Mouse (Mus musculus): Measurements from ENCODE around the gene Crisp2. TPM values are rescaled to one million over a fixed set of nuclear protein-coding genes. Genes with fewer than 3 reads are reported as not detected.

The Crisp2 gene
- total and polyA plus RNA-seq, 2 experiments from 2014 or later: not detected

- ATAC-seq (ENCODE audit: low FRiP score): no peak
- H3K4me2 ChIP-seq (ENCODE audit: low read depth, low read length, poor library complexity, severe bottlenecking): no peak overlapping the region
- no peak for DNase-seq (ENCODE audit: low spot score)
- H3K27ac ChIP-seq (ENCODE audit: low read depth, low read length): no peak overlapping the region
- no peaks in the 10 kb centered on the region for H3K27me3 ChIP-seq (ENCODE audit: insufficient read depth, low read length)
- no peak overlapping the region for H3K4me3 ChIP-seq (ENCODE audit: low read depth, low read length)
- no peaks in the 10 kb centered on the region for H3K36me3 ChIP-seq (ENCODE audit: insufficient read depth, low read length)
- no peak overlapping the region for H3K9ac ChIP-seq (replicated peaks; ENCODE audit: low read length, poor library complexity, severe bottlenecking)
- 62% methylated on average over 3 of the region's 3 CpGs for WGBS
- no peaks in the 10 kb centered on the region for H3K4me1 ChIP-seq (ENCODE audit: insufficient read depth, low read length)
- H3K9me3 ChIP-seq (ENCODE audit: low read length): no peaks in the 10 kb centered on the region
- no peak for TF ChIP-seq CTCF (IDR thresholded peaks at IDR 0.05)
Observed at GRCm38 (mm10) chr17:40806550-40806949, 253 bp downstream of the Crisp2 start.

- no peak overlapping the region for H3K4me2 ChIP-seq (ENCODE audit: low read depth, low read length, poor library complexity, severe bottlenecking)
- no peak for ATAC-seq (ENCODE audit: low FRiP score)
- no peaks in the 10 kb centered on the region for H3K27me3 ChIP-seq (ENCODE audit: insufficient read depth, low read length)
- 77% methylated on average over 3 of the region's 3 CpGs for WGBS
- H3K4me1 ChIP-seq (ENCODE audit: insufficient read depth, low read length): no peaks in the 10 kb centered on the region
- no peak for DNase-seq (ENCODE audit: low spot score)
- no peak overlapping the region for H3K9ac ChIP-seq (replicated peaks; ENCODE audit: low read length, poor library complexity, severe bottlenecking)
- H3K36me3 ChIP-seq (ENCODE audit: insufficient read depth, low read length): no peaks in the 10 kb centered on the region
- no peak for TF ChIP-seq CTCF (IDR thresholded peaks at IDR 0.05)
- no peak overlapping the region for H3K27ac ChIP-seq (ENCODE audit: low read depth, low read length)
- H3K9me3 ChIP-seq (ENCODE audit: low read length): no peaks in the 10 kb centered on the region
- no peak overlapping the region for H3K4me3 ChIP-seq (ENCODE audit: low read depth, low read length)
Observed at GRCm38 (mm10) chr17:40802707-40803340, 4.0 kb downstream of the Crisp2 start.

GRCm38 (mm10) chr17:40793921-40794854 is 12.6 kb downstream of the Crisp2 start:
- Histone ChIP-seq H3K27ac (ENCODE audit: low read depth, low read length) (no peak overlapping the region), H3K9ac (replicated peaks; ENCODE audit: low read length, poor library complexity, severe bottlenecking) (no peak overlapping the region), H3K4me3 (ENCODE audit: low read depth, low read length) (no peak overlapping the region), H3K4me2 (ENCODE audit: low read depth, low read length, poor library complexity, severe bottlenecking) (no peak overlapping the region), H3K27me3 (ENCODE audit: insufficient read depth, low read length) (no peaks in the 10 kb centered on the region), H3K36me3 (ENCODE audit: insufficient read depth, low read length) (no peaks in the 10 kb centered on the region), H3K9me3 (ENCODE audit: low read length) (no peaks in the 10 kb centered on the region), H3K4me1 (ENCODE audit: insufficient read depth, low read length) (no peaks in the 10 kb centered on the region)
- DNase-seq (ENCODE audit: low spot score): no peak
- no peak for ATAC-seq (ENCODE audit: low FRiP score)
- TF ChIP-seq CTCF (IDR thresholded peaks at IDR 0.05): peak; percentile 15; the same call in 1 of the 2 replicates
- WGBS: 63% methylated on average over 20 of the region's 20 CpGs

- no peaks in the 10 kb centered on the region for H3K9me3 ChIP-seq (ENCODE audit: low read length)
- no peak for DNase-seq (ENCODE audit: low spot score)
- TF ChIP-seq CTCF (IDR thresholded peaks at IDR 0.05): no peak
Observed at GRCm38 (mm10) chr17:40789877-40790276, 16.9 kb downstream of the Crisp2 start.

GRCm38 (mm10) chr17:40767120-40767519 is 39.7 kb downstream of the Crisp2 start:
- no peak for TF ChIP-seq CTCF (IDR thresholded peaks at IDR 0.05)
- WGBS: 66% methylated on average over 1 of the region's 1 CpGs

More at GRCm38 (mm10) chr17:40789877-40790276, 16.9 kb downstream of the Crisp2 start:
- no peak overlapping the region for H3K27ac ChIP-seq (ENCODE audit: low read depth, low read length)
- H3K4me2 ChIP-seq (ENCODE audit: low read depth, low read length, poor library complexity, severe bottlenecking): no peak overlapping the region
- H3K4me1 ChIP-seq (ENCODE audit: insufficient read depth, low read length): no peaks in the 10 kb centered on the region
- no peak overlapping the region for H3K4me3 ChIP-seq (ENCODE audit: low read depth, low read length)
- no peaks in the 10 kb centered on the region for H3K36me3 ChIP-seq (ENCODE audit: insufficient read depth, low read length)
- H3K27me3 ChIP-seq (ENCODE audit: insufficient read depth, low read length): no peaks in the 10 kb centered on the region
- H3K9ac ChIP-seq (replicated peaks; ENCODE audit: low read length, poor library complexity, severe bottlenecking): no peak overlapping the region
- no peak for ATAC-seq (ENCODE audit: low FRiP score)

GRCm38 (mm10) chr17:40763662-40764061 is 43.1 kb downstream of the Crisp2 start:
- Histone ChIP-seq H3K4me3 (ENCODE audit: low read depth, low read length) (no peak overlapping the region), H3K27me3 (ENCODE audit: insufficient read depth, low read length) (no peaks in the 10 kb centered on the region), H3K36me3 (ENCODE audit: insufficient read depth, low read length) (no peaks in the 10 kb centered on the region), H3K4me2 (ENCODE audit: low read depth, low read length, poor library complexity, severe bottlenecking) (no peak overlapping the region), H3K9me3 (ENCODE audit: low read length) (no peaks in the 10 kb centered on the region), H3K9ac (replicated peaks; ENCODE audit: low read length, poor library complexity, severe bottlenecking) (no peak overlapping the region), H3K4me1 (ENCODE audit: insufficient read depth, low read length) (no peaks in the 10 kb centered on the region), H3K27ac (ENCODE audit: low read depth, low read length) (no peak overlapping the region)
- 81% methylated on average over 4 of the region's 4 CpGs for WGBS
- DNase-seq (ENCODE audit: low spot score): no peak
- TF ChIP-seq CTCF (IDR thresholded peaks at IDR 0.05): no peak
- ATAC-seq (ENCODE audit: low FRiP score): no peak

More at GRCm38 (mm10) chr17:40767120-40767519, 39.7 kb downstream of the Crisp2 start:
- Histone ChIP-seq H3K27ac (ENCODE audit: low read depth, low read length) (no peak overlapping the region), H3K4me1 (ENCODE audit: insufficient read depth, low read length) (no peaks in the 10 kb centered on the region), H3K9me3 (ENCODE audit: low read length) (no peaks in the 10 kb centered on the region), H3K36me3 (ENCODE audit: insufficient read depth, low read length) (no peaks in the 10 kb centered on the region), H3K9ac (replicated peaks; ENCODE audit: low read length, poor library complexity, severe bottlenecking) (no peak overlapping the region), H3K27me3 (ENCODE audit: insufficient read depth, low read length) (no peaks in the 10 kb centered on the region), H3K4me3 (ENCODE audit: low read depth, low read length) (no peak overlapping the region), H3K4me2 (ENCODE audit: low read depth, low read length, poor library complexity, severe bottlenecking) (no peak overlapping the region)
- DNase-seq (ENCODE audit: low spot score) (no peak), ATAC-seq (ENCODE audit: low FRiP score) (no peak)
